Mouse (Mus musculus) lung, postnatal 0 days (tissue): Measurements from ENCODE around the gene Ly86.

Experiments
- CTCF ChIP-seq: IDR thresholded peaks from 2 replicates; pipeline ENCODE4 v1.5.1; 2016; ENCODE audit warnings: antibody characterized with exemption, mild to moderate bottlenecking
- EP300 ChIP-seq: IDR thresholded peaks from 2 replicates; pipeline ENCODE4 v1.6.1; 2016; ENCODE audit warnings: antibody characterized with exemption, mild to moderate bottlenecking, control low read depth

- TF ChIP-seq CTCF (no peak), EP300 (peak; percentile 74)
Observed at GRCm38 (mm10) chr13:37440593-37441307, 95.7 kb downstream of the Ly86 start.
